Mouse (Mus musculus) lung, embryonic 15.5 days (tissue): ENCODE measurements at regions not wholly inside any gene's neighbourhood (a gene's known extent, or its start where the extent isn't known, plus 50 kb on each side); places are given as distances from the start of the nearest gene placed in this dataset.

Source experiments
- ATAC-seq: fragments of 200-750 bp; cut with Nextera tagmentation; 2 replicates; pipeline ENCODE4 v1.8.0; 2017; ENCODE audit warnings: moderate number of reproducible peaks, borderline replicate concordance; ENCODE audit not compliant: low FRiP score, low TSS enrichment; ENCODE audit errors: extremely low read depth
- H3K27ac ChIP-seq: fragments of 300-500 bp; sonication (generic); 2 replicates; pipeline ENCODE4 v1.5.1; 2015; ENCODE audit warnings: moderate library complexity, mild to moderate bottlenecking, inconsistent platforms
- H3K27me3 ChIP-seq: fragments of 300-500 bp; sonication (generic); 2 replicates; pipeline ENCODE4 v1.6.1; 2015; ENCODE audit warnings: inconsistent platforms
- H3K36me3 ChIP-seq: fragments of 300-500 bp; sonication (generic); 2 replicates; pipeline ENCODE4 v1.6.1; 2015; ENCODE audit warnings: inconsistent platforms
- H3K4me1 ChIP-seq: fragments of 300-500 bp; sonication (generic); 2 replicates; pipeline ENCODE4 v1.6.1; 2015; ENCODE audit warnings: inconsistent platforms
- H3K4me2 ChIP-seq: fragments of 300-500 bp; sonication (generic); 2 replicates; pipeline ENCODE4 v1.6.1; 2015; ENCODE audit warnings: inconsistent platforms, mild to moderate bottlenecking, moderate library complexity
- H3K4me3 ChIP-seq: fragments of 300-500 bp; sonication (generic); 2 replicates; pipeline ENCODE4 v1.5.1; 2015; ENCODE audit warnings: mild to moderate bottlenecking, inconsistent platforms
- H3K9ac ChIP-seq: fragments of 300-500 bp; sonication (generic); 2 replicates; pipeline ENCODE4 v1.6.1; 2015; ENCODE audit warnings: inconsistent platforms
- H3K9me3 ChIP-seq: fragments of 300-500 bp; sonication (generic); 2 replicates; pipeline ENCODE4 v1.6.1; 2016; ENCODE audit warnings: inconsistent platforms
- WGBS: fragments of 180-500 bp; shearing (Covaris S2); methylation state at CpG from one replicate; pipeline ENCODE4 v1.1.7; 2015; 5-methylcytosine and 5-hydroxymethylcytosine counted together

DNA sequence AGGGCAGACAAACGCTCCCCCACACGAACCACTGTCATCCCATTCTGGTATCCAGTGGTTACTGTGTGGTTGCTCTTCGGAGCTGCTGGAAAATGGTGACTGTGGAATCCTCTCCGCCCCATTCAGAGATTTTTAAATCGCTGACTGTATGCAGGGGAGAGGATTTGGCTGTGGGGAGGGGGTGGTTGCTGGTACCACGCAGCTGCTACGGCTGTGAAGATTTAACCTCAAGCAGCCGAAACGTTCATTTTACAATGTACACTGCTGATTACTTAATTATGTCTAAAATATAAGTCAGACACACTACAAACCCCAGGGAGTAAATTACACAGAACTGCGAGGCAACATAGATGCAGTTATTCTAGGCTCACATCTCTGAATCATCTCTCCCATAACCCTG, 341.0 kb downstream of the Rps6kc1 start:
- H3K27ac ChIP-seq, result no peak overlapping the region
- H3K4me3 ChIP-seq, result no peak overlapping the region
- H3K36me3 ChIP-seq, result no peaks in the 10 kb centered on the region
- no peak overlapping the region for H3K4me2 ChIP-seq
- no peak for ATAC-seq
- H3K4me1 ChIP-seq, result no peaks in the 10 kb centered on the region
- H3K27me3 ChIP-seq, result no peaks in the 10 kb centered on the region
- no peak overlapping the region for H3K9ac ChIP-seq
- WGBS, result 64% methylated on average over 10 of the region's 10 CpGs
- H3K9me3 ChIP-seq, result no peaks in the 10 kb centered on the region

DNA sequence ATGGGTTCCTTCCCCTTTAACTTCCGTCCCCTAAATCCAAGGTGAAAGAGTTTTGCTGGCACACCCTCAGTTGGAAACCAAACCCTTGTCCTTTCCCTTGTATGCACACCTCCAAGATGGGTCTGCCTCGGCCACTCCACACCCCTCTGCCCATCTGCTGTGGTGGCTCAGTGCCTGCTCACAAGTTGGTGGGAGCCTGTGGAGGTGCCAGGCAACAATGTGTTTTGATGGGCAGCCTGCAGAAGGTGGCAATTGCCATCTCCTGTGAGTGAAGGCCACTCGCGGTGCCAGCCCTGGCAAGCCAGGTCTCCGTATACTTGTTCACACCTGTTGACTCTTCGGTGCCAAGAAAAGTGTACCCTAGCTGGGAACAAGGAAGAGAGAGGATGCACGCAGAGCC, 344.8 kb downstream of the Rps6kc1 start:
- Histone ChIP-seq H3K9me3 (no peaks in the 10 kb centered on the region), H3K36me3 (no peaks in the 10 kb centered on the region), H3K27me3 (no peaks in the 10 kb centered on the region), H3K4me1 (peaks cover 4% of the 10 kb centered on the region; the same call in 1 of the 2 replicates), H3K4me3 (no peak overlapping the region), H3K9ac (no peak overlapping the region), H3K27ac (no peak overlapping the region), H3K4me2 (no peak overlapping the region)
- WGBS, result 89% methylated on average over 7 of the region's 7 CpGs
- no peak for ATAC-seq

DNA sequence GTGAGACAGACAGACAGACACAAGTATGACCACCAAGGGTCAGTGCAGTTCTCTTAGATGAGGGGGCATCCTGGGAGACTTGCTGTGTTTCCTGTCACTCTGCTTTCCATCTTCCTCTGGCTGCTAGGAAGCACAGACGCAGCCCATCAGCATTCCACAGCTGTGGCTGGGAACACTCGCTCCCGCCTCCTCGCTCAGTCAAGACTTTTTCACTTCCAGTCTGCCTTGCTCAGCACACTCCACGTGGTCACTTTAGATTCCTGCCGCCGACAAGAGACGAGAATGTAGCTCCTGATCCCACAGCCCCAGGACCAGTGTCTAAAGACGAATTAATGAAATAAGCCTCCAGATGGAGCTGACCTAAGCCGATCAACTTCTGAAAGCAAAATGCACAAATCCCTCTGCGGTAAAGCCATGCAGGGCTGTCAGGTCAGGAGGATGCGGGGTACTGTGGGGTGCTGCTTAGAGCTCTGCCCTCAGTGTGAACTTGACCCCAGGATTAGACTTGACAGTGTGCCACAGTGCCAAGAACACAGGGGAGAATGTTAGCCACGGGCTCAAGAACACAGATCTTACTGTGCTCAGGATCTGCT, 348.6 kb downstream of the Rps6kc1 start:
- Histone ChIP-seq H3K9ac (no peak overlapping the region), H3K27me3 (no peaks in the 10 kb centered on the region), H3K9me3 (no peaks in the 10 kb centered on the region), H3K4me3 (no peak overlapping the region), H3K36me3 (no peaks in the 10 kb centered on the region), H3K27ac (no peak overlapping the region), H3K4me2 (no peak overlapping the region), H3K4me1 (peaks cover 4% of the 10 kb centered on the region; the same call in 1 of the 2 replicates)
- peak; percentile 60; the same call in 1 of the 2 replicates for ATAC-seq
- 19% methylated on average over 13 of the region's 13 CpGs for whole genome bisulfite sequencing

GRCm38 (mm10) chr1:190560086-190560485, 351.5 kb downstream of the Rps6kc1 start:
- ATAC-seq, result no peak
- Histone ChIP-seq H3K27me3 (no peaks in the 10 kb centered on the region), H3K36me3 (no peaks in the 10 kb centered on the region), H3K27ac (no peak overlapping the region), H3K4me3 (no peak overlapping the region), H3K9me3 (no peaks in the 10 kb centered on the region), H3K4me2 (no peak overlapping the region), H3K9ac (no peak overlapping the region), H3K4me1 (peaks cover 4% of the 10 kb centered on the region; the same call in 1 of the 2 replicates)
- 57% methylated on average over 9 of the region's 9 CpGs for WGBS

GRCm38 (mm10) chr1:190541892-190542291, 369.7 kb downstream of the Rps6kc1 start:
- Histone ChIP-seq H3K9ac (no peak overlapping the region), H3K36me3 (no peaks in the 10 kb centered on the region), H3K27me3 (peaks cover 3% of the 10 kb centered on the region; the same call in 1 of the 2 replicates), H3K4me3 (no peak overlapping the region), H3K9me3 (no peaks in the 10 kb centered on the region), H3K27ac (no peak overlapping the region), H3K4me2 (no peak overlapping the region), H3K4me1 (no peaks in the 10 kb centered on the region)
- 64% methylated on average over 2 of the region's 2 CpGs for WGBS
- no peak for ATAC-seq

DNA sequence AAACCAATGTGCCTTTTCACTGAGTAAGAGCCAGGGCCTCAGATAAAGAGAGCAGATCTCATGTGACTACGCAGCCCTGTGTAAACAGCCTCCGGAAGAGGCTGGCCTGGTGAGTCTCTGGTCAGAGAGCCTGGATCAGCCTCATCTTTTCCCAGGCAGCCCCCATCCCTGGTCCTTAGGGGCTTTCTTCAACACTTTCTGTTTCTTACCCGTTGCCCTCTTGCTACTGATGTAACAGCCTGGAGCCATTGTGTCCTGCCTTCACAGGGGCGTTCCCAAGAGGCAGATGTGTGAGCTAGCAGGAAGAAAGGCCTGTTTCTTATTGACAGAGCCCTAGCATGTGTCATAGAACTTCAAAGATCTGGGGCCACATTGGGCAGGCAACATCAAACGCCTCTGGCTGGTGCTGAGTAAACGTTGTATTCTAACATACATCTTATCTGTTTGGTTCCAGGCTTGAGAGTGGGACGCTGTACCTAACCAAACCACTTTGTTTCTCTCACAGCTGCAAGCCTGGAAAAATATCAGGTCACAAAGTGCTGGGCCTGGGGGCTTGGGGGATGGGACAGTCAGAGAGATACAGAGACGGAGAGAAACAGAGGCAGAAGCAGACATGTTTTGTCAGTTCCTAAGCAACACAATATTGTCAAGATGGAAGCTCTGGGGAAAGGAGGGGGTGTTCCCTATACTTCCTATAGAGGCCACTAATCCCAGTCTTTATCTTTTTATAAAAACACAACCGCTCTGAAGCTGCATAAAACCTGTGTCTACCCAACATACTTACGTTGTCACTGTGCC, 362.6 kb upstream of the Prox1 start:
- H3K4me2 ChIP-seq, result no peak overlapping the region

DNA sequence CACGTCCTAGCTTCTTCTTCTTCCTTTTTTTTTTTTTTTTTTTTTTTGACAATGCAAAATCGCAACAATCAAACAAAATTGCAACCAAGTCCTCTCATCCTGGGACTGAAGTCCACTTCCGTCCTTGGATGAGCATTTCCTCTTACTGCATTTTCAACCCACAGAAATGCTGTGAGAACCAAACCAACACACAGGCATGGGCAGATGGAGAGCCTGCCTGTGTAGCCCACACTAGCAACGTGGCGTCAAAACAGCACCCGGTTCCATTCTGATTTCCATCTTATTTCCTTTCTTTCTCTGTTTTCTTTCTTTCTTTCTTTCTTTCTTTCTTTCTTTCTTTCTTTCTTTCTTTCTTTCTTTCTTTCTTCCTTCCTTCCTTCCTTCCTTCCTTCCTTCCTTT, 360.7 kb upstream of the Prox1 start:
- Histone ChIP-seq H3K36me3 (no peaks in the 10 kb centered on the region), H3K4me2 (no peak overlapping the region), H3K27me3 (peaks cover 19% of the 10 kb centered on the region), H3K9ac (no peak overlapping the region), H3K4me1 (peaks cover 16% of the 10 kb centered on the region), H3K27ac (no peak overlapping the region), H3K9me3 (no peaks in the 10 kb centered on the region), H3K4me3 (no peak overlapping the region)
- ATAC-seq, result no peak
- 83% methylated on average over 6 of the region's 6 CpGs for WGBS

More for the DNA sequence above, 362.6 kb upstream of the Prox1 start:
- H3K9me3 ChIP-seq, result no peaks in the 10 kb centered on the region
- no peak overlapping the region for H3K27ac ChIP-seq
- WGBS, result 17% methylated on average over 10 of the region's 10 CpGs
- no peaks in the 10 kb centered on the region for H3K36me3 ChIP-seq
- peaks cover 19% of the 10 kb centered on the region for H3K27me3 ChIP-seq
- no peak overlapping the region for H3K4me3 ChIP-seq
- H3K4me1 ChIP-seq, result 0 out of 2 replicates have a peak, but pooled peaks cover 8% of the 10 kb centered on the region
- H3K9ac ChIP-seq, result no peak overlapping the region
- no peak for ATAC-seq

DNA sequence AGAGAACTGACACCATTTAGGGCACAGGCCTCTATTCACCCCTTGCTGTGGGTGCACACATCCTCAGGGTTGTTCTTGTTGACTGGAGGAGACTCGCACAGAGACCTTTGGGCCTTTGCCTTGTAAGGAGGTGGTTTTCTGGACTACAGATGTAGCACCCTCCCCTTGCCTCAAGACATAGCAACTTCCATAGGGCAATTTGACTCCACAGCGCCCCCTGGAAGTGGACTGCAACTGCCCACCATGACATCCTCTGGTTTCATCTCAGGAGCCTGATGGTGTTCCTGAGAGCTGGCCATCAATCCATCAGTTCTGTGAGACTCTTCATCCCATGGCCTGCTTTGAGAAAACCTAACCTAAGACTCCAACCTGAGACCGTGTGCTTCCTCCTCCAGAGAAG, 359.6 kb upstream of the Prox1 start:
- ATAC-seq, result no peak
- Histone ChIP-seq H3K4me1 (peaks cover 18% of the 10 kb centered on the region), H3K27me3 (peaks cover 31% of the 10 kb centered on the region), H3K4me2 (no peak overlapping the region), H3K36me3 (no peaks in the 10 kb centered on the region), H3K27ac (no peak overlapping the region), H3K9me3 (no peaks in the 10 kb centered on the region), H3K9ac (no peak overlapping the region), H3K4me3 (no peak overlapping the region)
- 74% methylated on average over 3 of the region's 3 CpGs for WGBS

DNA sequence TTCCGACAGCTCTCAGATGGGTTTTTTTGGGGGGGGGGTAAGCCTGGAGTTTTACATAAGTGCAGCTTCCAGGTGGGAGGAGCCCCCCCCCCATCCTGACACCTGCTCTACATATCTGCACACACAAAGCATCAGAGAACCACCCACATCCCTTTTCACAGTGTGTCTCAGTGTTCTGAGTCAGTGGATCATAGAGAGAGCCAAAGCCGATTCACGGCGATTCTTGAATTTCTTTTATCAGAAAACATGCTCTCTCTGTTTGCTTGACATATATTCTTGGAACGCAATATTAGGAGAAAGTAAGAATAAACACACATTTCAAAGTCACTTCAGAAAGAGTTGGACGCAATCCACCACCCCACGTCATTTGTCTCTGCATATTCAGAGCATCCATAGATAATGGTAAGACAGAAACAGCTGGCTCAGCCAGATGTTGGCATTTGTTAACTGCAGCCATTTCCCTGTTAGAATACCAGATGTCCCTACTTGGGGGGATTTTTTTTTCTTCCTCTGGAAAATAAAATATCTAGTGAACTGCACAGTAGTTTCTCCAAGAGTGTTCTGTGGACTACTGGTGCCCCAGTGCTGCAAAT, 357.1 kb upstream of the Prox1 start:
- peaks cover 12% of the 10 kb centered on the region for H3K4me1 ChIP-seq
- peak; percentile 58; the same call in 1 of the 2 replicates for ATAC-seq
- H3K9ac ChIP-seq, result no peak overlapping the region
- no peaks in the 10 kb centered on the region for H3K36me3 ChIP-seq
- 16% methylated on average over 7 of the region's 7 CpGs for WGBS
- H3K4me2 ChIP-seq, result no peak overlapping the region
- H3K4me3 ChIP-seq, result no peak overlapping the region
- H3K9me3 ChIP-seq, result no peaks in the 10 kb centered on the region
- H3K27ac ChIP-seq, result no peak overlapping the region
- peaks cover 52% of the 10 kb centered on the region for H3K27me3 ChIP-seq

DNA sequence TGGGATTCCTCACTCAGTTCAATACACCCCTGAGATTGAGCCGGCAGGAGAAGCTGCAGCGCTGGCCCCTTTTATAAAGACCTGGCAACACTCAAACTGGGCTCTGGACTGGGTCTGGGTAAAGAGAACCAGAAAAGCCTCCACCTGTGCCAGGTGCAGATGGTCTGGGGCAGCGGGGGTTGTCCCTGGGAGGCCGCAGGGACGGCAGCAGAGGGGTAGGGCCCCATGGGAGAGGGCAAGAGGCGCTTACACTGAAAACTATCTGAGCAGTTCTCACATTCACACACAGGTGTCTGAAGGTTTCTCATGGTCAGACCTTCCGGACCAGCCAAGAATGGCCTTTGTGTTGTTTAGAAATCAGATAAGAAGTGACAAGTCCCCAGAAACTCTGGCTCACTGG, 356.1 kb upstream of the Prox1 start:
- Histone ChIP-seq H3K9ac (no peak overlapping the region), H3K27me3 (peaks cover 54% of the 10 kb centered on the region), H3K4me2 (no peak overlapping the region), H3K9me3 (no peaks in the 10 kb centered on the region), H3K4me1 (peaks cover 11% of the 10 kb centered on the region), H3K4me3 (no peak overlapping the region), H3K36me3 (no peaks in the 10 kb centered on the region), H3K27ac (no peak overlapping the region)
- no peak for ATAC-seq
- WGBS, result 6% methylated on average over 7 of the region's 7 CpGs

- Histone ChIP-seq H3K9me3 (no peaks in the 10 kb centered on the region), H3K36me3 (no peaks in the 10 kb centered on the region), H3K4me1 (peaks cover 11% of the 10 kb centered on the region), H3K4me3 (no peak overlapping the region), H3K9ac (no peak overlapping the region), H3K4me2 (no peak overlapping the region), H3K27me3 (peaks cover 54% of the 10 kb centered on the region), H3K27ac (no peak overlapping the region)
- WGBS, result 33% methylated on average over 6 of the region's 6 CpGs
- ATAC-seq, result no peak
Measured at GRCm38 (mm10) chr1:190526046-190526445, 355.5 kb upstream of the Prox1 start.

GRCm38 (mm10) chr1:190500106-190500505, 329.6 kb upstream of the Prox1 start:
- 79% methylated on average over 8 of the region's 8 CpGs for WGBS
- H3K4me2 ChIP-seq, result no peak overlapping the region
- no peaks in the 10 kb centered on the region for H3K27me3 ChIP-seq
- no peaks in the 10 kb centered on the region for H3K9me3 ChIP-seq
- H3K4me1 ChIP-seq, result no peaks in the 10 kb centered on the region
- no peak overlapping the region for H3K27ac ChIP-seq
- H3K4me3 ChIP-seq, result no peak overlapping the region
- H3K36me3 ChIP-seq, result no peaks in the 10 kb centered on the region
- no peak overlapping the region for H3K9ac ChIP-seq
- ATAC-seq, result no peak
